Mouse (Mus musculus): Measurements from ENCODE around the gene Myh6.

Myh6 gene

DNA sequence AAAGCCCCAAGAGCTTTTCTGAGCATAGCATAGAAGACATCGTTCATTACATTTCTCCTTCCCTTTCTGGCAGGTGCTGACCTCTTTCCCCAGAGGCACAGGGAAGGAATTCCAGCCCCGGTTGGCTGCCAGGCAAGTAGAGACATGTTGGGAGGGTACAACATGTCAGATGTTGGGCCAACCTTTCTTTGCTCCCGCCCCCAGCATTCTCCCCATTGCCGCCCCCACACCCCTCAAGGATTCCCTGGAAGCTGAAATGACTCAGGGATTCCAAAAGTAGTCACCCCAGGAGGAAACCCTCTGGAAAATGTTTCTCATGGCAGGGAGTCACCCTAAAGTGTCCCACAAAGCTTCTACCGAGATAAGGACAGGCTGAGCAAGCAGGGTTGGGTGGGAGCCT lies 36.9 kb downstream of the Myh6 start:
- DNase-seq, result no peak

DNA sequence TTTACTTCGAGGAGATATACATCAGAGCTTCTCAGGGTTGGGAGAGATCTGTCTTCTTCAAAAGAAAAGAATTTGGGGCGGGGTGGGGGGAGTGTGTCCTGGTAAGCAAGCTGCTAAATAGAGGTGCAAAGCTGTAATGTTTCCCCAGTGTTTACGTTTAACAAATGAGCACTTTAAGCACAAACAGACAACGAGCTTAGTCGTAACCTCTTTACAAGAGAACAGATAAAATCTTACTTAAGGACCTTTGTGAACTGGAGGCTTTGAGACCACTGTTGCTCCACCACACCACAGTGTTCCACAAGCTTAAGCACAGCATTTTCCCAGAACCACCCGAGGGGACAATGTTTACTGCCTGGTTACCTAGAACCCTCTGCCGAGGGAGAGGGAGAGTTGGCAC lies 39.4 kb downstream of the Myh6 start:
- no peak for DNase-seq

DNA sequence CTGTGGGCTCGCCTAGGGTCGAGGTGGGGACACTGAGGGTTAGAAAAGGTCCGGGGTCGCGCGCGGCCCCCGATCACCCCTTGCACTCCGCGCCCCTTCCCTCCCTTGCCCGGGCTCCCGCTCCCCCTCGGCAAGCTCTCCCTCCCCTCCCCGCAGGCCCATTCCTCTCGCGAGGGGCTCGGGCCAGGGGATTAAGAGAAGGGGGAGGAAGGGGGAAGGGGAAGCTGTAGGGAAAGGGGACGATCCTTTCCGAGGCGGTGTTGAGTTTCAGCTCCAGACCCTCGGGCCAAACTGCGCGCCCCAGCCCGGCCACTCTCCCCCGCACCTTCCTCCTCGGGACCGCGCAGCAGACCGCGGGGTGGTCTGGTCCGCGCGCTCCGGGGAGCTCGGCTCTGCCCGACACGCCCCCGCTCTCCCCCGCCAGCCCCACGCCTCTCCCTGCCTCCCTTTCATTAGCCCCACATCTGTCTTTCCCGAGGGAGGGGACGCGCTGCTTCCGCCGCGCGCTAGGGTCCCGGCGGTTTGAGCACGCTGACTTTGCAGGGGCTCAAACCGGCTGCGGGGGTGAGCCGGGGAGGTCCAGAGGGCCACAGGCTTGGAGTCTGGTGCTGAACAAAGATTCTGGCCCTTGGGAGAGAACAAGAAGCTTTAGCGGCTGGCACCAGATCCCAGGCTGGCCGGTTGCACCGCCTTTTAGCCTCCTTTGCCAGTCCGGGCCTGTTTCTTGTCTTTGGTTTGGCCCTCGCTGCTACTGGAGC lies 40.1 kb downstream of the Myh6 start:
- peak; percentile 28 for DNase-seq

DNA sequence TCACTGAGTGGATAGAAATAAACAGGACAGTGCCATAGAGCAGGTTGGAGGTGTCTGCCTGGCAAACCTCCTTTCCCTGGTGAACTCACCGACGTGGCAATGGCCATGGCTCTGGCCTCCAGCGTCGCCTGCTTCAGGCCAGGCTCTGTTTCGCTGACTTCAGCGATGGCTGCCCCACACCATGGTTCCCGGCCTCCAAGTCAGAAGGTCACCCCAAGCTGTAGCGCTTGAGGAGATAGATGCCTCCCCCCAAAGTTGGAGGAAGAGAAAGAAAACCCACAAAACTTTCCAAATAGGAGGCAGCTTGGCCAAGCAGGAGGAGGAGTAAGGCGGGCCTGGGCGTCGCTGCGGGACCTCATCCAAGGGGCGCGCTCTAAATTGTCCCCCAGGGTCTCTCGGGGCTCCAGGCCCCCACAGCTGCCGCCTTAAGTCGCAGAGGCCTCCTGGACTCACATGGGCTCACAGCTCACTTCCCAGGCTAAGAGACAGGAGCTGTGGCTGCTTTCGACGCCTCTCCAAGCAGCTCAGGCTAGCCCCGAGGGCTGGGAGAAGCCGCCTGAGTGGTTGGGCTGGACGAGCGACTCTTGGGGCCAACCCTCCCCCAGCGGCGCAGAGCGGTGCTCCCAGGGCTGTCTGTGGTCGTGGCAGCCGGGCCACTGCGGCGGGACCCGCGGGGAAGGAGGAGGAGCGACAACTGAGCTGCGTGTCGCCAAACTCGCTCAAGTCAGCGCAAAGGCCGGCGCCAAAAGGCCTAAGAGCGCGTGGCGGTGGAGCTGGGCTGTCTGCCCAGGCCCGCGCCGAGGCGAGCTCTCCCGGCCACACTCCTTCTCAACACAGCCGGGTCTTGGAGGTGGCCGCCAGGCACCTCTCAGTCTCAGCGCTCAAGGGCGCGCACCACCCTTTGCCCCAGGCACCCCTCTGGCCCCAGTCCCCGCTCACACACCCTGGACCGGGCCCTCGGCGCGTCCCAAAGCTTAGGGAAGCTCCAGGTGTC lies 41.1 kb downstream of the Myh6 start, which contains the start of gene Efs:
Gene Efs (minus strand): TSS at position 778 of the 994 bp plus-strand sequence.
- peak; percentile 22 for DNase-seq

DNA sequence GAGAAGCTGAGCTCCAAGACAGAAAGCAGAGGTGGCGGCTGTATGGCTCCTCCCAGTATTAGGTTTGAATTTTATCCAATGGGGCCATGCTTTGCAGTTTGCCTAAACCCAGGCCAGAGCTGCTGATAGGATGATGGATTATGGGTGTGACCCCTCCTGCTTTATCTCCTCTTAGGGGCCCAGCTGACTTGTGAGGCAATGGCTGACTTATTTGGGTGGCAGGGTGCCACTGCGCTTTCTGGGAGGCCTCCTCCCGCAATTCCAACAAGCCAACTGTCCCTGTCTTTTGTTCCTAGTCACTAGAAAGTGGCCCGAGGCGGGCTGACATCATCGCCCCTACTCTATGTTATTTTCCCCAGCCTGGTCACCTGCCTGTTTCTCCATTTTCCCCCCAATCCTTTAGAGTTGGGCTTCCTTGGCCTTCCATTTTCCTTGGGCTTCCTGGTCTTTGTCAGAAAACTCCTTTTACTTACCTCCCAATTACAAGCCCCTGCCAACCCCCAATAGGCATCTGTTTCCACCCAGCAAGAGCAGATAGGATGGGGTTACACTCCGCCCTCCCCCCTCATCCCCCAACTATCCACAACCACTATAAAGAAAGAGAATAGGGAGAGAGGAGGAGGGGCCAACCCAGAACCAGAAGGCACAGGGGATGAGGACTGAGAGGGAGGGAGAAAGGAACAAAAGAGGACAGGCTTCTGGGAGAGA lies 41.9 kb downstream of the Myh6 start:
- DNase-seq, result peak; percentile 55

DNA sequence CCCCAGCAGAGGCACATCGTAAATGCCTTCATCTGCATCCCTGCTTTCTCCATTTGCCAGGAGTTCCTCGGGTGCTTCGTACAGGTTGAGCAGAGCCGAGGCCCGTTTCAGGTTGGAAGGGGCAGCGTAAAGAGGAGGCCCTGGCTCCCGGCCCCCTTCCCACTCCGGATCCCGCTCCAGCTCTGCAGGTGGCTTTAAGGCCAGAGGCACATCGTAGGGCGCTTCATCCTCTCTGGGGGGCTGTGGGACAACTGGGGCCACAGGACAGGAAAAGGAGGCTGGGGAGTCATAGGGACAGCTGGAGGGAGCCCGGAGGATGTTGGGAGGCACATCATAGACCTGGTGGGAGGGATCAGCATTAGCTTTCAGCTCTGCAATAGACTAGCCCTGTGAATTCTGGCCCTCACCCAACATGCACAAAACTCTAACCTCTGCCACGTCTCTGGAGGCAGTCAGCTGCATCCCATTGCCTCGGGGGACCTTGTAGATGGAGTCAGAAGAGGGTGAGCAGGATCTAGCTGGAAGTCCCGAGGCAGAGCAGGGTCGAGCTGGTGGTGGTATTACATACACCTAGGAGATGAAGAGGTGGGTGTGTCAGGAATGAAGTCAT lies 46.5 kb downstream of the Myh6 start:
- DNase-seq, result no peak

DNA sequence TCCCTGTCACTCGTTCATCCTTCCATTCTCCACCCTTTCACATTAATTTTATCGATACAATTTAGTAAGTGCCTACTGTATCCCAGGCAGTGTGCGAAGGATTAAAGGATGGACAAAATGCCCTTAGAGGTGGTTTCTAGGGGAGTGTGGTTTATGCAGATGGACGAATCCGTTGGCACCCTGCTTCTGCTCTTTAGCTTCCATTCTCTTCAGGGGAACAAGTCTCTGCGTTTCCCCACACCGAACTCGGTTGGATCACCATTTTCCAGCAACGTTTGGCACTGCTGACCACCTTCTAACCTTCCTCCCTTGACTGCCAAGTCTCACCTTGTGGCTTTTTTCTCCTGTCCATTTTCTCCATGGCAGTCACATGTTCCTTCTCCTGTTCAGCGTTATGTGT lies 53.4 kb downstream of the Myh6 start:
- DNase-seq, result no peak

DNA sequence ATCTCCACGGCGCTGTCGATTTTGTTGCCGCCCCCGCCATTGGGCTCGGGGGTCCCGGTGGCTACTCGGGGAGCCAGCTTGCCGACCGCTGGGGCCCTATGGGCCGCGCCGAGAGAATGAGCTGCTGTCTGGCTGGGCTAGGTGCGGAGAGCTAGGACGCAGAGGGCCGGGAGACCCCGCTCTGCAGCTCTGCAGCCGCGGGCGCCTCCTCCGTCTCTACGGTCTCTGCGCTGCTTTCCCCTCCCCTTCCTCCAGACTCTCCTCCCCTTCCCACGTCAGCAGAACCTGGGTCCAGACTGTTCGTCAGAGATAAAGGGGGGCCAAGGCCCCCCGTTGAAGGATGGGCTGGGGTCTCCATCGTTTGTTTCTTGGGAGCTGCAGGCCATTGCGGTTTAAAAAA lies 53.8 kb downstream of the Myh6 start, which contains the start of gene Slc22a17:
Gene Slc22a17 (minus strand): TSS at position 247 of the 400 bp plus-strand sequence.
- DNase-seq, result peak; percentile 81

DNA sequence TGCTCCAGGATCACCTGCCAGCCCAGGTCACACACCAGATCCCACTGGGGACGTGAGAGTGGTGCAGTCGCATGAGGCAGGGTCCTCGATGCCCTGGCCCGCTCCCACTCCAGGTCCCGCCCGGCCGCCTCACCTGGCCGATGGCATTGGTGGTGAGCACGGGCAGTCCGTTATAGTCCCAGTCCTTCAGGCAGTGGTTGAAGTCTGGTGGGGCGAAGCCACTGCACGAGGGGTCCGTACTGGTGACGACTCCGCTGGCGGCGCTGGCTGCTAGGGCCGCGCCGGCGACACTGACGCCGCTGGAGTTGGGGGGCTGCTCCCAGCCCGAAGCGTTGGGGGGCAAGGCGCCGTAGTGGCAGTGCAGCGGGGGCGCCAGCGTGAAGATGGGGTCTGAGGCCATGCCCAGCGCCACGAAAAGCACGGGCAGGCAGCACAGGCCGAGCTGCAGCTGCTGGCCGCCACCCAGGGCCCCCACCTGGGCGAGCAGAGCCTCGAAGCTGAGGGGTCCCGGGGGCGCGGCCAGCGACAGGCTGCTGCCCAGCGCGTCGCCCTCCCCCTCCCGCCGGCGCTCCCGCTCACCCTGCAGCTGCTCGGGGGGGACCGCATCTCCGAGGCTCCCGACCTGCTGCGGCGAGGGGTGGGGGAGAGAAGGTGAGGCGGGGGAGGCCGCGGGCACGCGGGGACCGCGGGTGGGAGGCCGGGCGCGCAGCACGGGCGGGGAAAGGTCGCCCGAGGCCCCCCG lies 54.4 kb downstream of the Myh6 start:
- no peak for DNase-seq

DNA sequence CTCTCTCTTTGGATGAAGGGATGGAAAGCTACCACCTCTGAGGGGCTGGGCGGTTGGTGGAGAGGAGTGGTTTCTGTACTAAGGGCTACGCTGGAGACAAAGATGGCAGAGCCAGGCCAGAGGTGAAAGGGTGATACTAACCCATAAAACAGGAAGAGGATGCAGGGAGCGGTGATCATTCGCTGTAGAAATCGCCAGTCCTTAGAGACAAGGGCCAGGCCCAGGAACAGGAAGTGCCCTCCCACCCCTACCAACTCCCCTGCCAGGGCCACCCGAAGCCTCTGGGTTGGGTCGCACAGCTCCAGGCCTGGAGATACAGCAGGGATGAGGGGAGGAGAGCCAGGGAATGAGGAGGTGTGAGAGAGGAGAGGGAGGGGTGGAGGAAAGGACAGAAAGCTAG lies 58.0 kb downstream of the Myh6 start:
- peak; percentile 36 for DNase-seq

DNA sequence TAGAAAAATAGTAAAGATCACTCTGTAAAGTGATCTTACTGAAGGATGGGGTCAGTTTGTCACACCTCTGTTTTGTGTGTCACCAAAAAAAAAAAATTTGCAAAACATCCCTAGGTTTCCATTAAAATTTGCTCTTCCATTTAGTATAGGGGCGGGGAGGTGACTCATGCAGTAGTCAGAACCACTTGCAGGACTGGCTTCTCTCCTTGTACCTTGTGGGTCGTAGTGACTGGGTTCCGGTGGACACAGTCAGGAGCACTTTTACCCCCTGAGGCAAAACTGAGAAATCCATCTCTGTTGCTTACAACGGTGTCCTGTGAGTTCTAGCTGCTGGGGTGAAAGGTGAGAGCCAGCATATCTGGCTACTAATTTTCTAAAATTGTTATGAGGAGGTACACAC lies 63.1 kb downstream of the Myh6 start:
- no peak for DNase-seq

DNA sequence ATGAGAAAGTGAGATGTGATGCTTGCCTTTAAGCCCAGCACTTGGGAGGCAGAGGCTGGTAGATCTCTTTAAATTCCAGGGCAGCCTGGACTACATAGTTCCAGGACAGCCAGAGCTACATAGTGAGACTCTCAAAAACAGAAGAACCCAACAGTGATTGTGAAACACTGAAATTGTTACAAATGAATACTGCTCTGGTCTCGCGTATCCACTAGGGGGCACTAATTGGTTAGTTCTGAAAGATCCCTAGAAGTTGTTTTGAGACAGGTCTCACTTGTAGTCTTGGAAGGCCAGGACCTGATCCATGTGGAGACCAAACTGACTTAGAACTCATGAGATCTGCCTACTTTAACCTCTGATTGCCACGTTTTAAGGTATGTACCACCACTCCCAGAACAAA lies 66.3 kb downstream of the Myh6 start:
- DNase-seq, result peak; percentile 93

DNA sequence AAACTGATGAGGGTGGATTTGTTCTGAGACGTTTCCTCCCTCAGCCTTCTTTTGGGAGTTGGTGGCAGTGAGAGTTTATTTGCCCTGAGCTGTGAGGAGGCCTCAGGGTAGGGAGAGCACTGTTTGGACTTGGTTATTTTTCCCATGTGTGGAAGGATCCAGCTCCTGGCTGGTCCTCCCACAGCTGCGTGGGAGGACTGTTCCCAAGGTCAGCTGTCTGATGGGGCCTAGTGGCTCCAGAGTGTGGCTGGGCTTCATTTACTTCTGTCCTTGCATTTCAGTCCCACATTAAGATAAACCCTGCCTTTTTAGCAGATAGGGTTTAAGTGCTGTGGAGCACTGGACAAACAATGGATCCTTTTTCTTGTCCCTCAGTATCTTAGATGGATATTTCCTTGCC lies 69.3 kb downstream of the Myh6 start:
- no peak for DNase-seq

DNA sequence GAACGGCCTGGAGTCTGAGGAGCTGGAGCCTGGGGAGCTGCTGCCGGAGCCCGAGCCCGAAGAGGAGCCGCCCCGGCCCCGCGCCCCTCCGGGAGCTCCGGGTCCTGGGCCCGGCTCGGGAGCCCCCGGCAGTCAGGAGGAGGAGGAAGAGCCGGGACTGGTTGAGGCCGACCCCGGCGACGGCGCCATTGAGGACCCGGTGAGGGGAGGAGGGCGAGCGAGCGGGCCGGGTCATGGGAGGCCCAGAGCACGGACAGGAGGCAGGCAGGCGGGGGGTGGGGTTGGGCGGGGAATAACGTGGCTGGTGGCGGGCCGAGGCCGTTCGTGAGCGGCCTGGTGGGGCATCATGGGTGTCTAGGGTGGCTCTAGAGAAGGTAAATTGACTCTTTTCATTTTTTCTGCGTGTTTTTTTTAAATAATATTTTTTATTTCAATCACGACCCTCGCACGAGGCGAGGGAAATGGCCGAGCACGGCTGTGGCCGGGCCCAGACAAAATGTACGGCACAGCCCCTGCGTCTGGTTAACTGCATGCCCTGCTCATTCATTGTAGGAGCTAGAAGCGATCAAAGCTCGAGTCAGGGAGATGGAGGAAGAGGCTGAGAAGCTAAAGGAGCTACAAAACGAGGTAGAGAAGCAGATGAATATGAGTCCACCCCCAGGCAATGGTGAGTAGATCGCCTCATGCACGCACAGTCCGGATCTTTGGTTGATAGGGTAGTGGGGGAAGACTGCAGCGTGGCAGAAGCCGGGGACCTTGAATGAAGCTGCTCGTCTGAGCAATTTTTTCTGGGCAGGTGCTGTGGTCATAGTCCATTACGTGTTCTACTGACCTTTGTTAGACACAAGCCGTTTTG lies 72.2 kb downstream of the Myh6 start:
- DNase-seq, result peak; percentile 50

DNA sequence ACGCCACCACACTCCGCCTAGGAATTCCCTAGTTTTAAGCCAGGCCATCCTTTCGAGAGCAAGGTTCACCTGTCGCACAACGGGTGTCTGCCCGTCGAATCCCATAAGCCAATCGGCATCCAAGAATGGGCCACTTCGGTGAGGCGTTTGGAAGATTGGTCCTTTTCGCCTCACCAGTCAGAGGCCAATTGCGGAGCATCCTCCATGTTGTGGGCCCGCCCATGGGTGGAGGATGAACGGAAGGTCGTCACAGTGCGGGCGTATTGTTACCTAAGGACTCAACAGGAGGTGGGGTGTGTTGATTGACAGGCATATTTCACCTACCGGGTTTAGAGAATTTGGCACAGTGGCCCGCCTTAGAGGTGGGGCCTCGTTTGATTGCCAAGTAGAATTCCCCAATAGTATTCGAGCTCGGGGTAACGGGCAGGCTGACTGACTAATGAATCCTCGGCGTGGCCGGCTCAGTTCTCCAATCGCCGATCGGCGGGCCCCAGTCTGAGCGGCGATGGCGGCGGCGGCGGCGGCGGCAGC lies 73.0 kb downstream of the Myh6 start:
- peak; percentile 99 for DNase-seq

DNA sequence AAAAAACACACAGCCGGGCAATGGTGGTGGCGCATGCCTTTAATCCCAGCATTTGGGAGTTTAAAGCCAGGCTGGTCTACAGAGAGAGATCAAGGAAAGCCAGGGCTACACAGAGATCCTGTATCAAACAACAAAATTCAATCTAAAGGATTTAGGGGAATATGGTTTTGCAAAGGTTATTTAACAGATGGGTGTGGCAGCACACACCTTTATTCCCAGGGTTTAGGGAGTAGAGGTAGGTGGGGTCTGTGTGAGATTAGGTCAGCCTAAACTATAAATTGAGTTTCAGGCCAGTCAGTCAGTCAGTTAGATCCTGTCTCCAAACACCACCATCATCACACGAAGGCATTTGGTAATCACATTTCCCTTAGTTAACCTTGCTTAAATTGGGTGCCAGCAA lies 74.5 kb downstream of the Myh6 start, which contains the start of gene Pabpn1:
Gene Pabpn1 (plus strand): TSS at position 301 of the 400 bp plus-strand sequence.
- DNase-seq, result no peak

Measured in lung, postnatal 36 days (tissue).